ENCODE assay signal across 9 mouse cellular contexts in the genomic region with DNA sequence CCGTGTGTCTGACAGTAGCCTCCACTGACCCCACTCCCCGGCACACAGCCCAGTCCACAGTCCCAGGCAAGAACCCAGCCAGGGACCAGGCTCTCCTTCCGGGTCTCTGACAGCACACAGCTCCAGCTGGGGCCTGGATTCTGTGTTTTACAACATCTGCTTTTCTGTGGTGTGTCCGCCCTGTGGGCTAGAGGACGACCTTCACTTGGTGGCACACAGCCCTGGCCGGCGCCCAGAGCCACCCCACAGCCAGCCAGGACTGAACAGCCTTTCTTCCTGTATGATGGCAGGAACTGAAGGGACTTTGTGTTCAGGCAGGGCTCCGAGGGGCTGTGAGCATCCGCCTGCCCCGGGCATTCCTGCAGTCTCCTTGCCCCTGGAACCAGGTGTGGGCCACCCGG. TPM values are rescaled to one million over a fixed set of nuclear protein-coding genes. Genes with fewer than 3 reads are reported as not detected.
DNase-seq lines count a peak whose midpoint lies in the region; ATAC-seq and TF ChIP-seq lines count a peak whose summit lies in the region.
"Had no signal": no experiment of that assay in that cellular context is flagged by ENCODE, and none has a peak within 500 bp of the region (broad histone marks: within the 10 kb centered on the region; RNA-seq: fewer than 3 reads in every experiment).

No protein-coding gene starts in this region.

- H3K9me3 ChIP-seq in kidney, embryonic 16.5 days (ENCODE audit: low read length) = no peaks in the 10 kb centered on the region
- H3K9me3 ChIP-seq in forebrain, embryonic 10.5 days = peaks cover 3% of the 10 kb centered on the region; the same call in 1 of the 2 replicates

- no peak for ATAC-seq in kidney, embryonic 16.5 days (ENCODE audit: low FRiP score, low TSS enrichment)
- 0 out of 2 replicates have a peak, but pooled peaks have one; percentile 4 for ATAC-seq in megakaryocyte progenitor cell, adult 5-6 weeks (replicated peaks; ENCODE audit: poor library complexity)

- H3K27ac ChIP-seq in kidney, embryonic 16.5 days (ENCODE audit: low read length) = no peak overlapping the region
- H3K27ac ChIP-seq in layer of hippocampus, adult 2 months = peak overlapping the region; percentile 77
- H3K27ac ChIP-seq in forebrain, embryonic 10.5 days = no peak overlapping the region

- no peak overlapping the region for H3K9ac ChIP-seq in kidney, embryonic 16.5 days (replicated peaks; ENCODE audit: low read length)

- TF ChIP-seq CTCF in layer of hippocampus, adult 2 months (conservative IDR thresholded peaks at IDR 0.05) = no peak

- H3K4me2 ChIP-seq in kidney, embryonic 16.5 days (replicated peaks; ENCODE audit: low read depth, low read length) = no peak overlapping the region

- DNase-seq in kidney, adult 11 months = peak; percentile 52
- DNase-seq in cerebellum, adult 9-11 months = peak; percentile 35
- peak; percentile 50 to 77 for DNase-seq in gastrocnemius, postnatal 4 days (ENCODE audit: low spot score in 2 of 2)
- DNase-seq in layer of hippocampus, adult 2 months (ENCODE audit: low spot score in 2 of 2) = peak; percentile 40 to 56
- DNase-seq in yolk sac, embryonic 10.5 days (ENCODE audit: low spot score) = no peak
- no peak for DNase-seq in forebrain, embryonic 10.5 days (ENCODE audit: extremely low spot score, low spot score)

- H3K4me1 ChIP-seq in kidney, embryonic 16.5 days (ENCODE audit: insufficient read depth, low read length) = peaks cover 15% of the 10 kb centered on the region; the same call in 1 of the 2 replicates
- H3K4me1 ChIP-seq in forebrain, embryonic 10.5 days = peaks cover 27% of the 10 kb centered on the region
- H3K4me1 ChIP-seq: megakaryocyte, embryonic 14.5 days had no signal

- H3K4me3 ChIP-seq in kidney, embryonic 16.5 days (ENCODE audit: low read length) = no peak overlapping the region
- no peak overlapping the region for H3K4me3 ChIP-seq in layer of hippocampus, adult 2 months
- no peak overlapping the region for H3K4me3 ChIP-seq in forebrain, embryonic 10.5 days
- H3K4me3 ChIP-seq: megakaryocyte, embryonic 14.5 days had no signal

- peaks cover 35% of the 10 kb centered on the region for H3K36me3 ChIP-seq in kidney, embryonic 16.5 days (ENCODE audit: insufficient read depth, low read length)
- H3K36me3 ChIP-seq in forebrain, embryonic 10.5 days (replicated peaks) = peaks cover 17% of the 10 kb centered on the region

- no peaks in the 10 kb centered on the region for H3K27me3 ChIP-seq in kidney, embryonic 16.5 days (ENCODE audit: insufficient read depth, low read length)
- H3K27me3 ChIP-seq in forebrain, embryonic 10.5 days (ENCODE audit: poor library complexity, severe bottlenecking) = no peaks in the 10 kb centered on the region

- 71% methylated on average over 11 of the region's 11 CpGs for WGBS in kidney, embryonic 16.5 days
- 75% methylated on average over 11 of the region's 11 CpGs for WGBS in forebrain, embryonic 10.5 days

RNA-seq across cellular contexts. Expression of gene Arhgap8, which starts 22.2 kb away (rescaled TPM):
- polyA plus RNA-seq in kidney, embryonic 16.5 days (2015; fragmentation: Nextera tagmentation; extraction: Ambion mirVana) = 12.3 and 13.8 TPM in 2 replicates
- under 1 TPM; 0.39 to 0.47 TPM for total RNA-seq in gastrocnemius, postnatal 4 days (2021)
- total RNA-seq in layer of hippocampus, adult 2 months (2021) = under 1 TPM in 1 of 2 experiments, not detected in 1; 0.64 TPM
- not detected in 2 replicates for total RNA-seq in megakaryocyte progenitor cell, adult 5-6 weeks (2015)
- not detected in 2 replicates for total RNA-seq in megakaryocyte progenitor cell, adult 5-6 weeks (2017)
- polyA plus RNA-seq in forebrain, embryonic 10.5 days (2016; fragmentation: Nextera tagmentation; extraction: Ambion mirVana) = 2.1 and 2.2 TPM in 2 replicates

RNA-seq across cellular contexts. Expression of gene Prr5, which starts 28.2 kb away (rescaled TPM):
- 43.4 and 44.1 TPM in 2 replicates for polyA plus RNA-seq in kidney, embryonic 16.5 days (2015; fragmentation: Nextera tagmentation; extraction: Ambion mirVana)
- 10 to 100 TPM; 22.8 to 24.6 TPM for total RNA-seq in gastrocnemius, postnatal 4 days (2021)
- total RNA-seq in layer of hippocampus, adult 2 months (2021) = 10 to 100 TPM; 15.5 to 16.9 TPM
- 10.0 and 11.1 TPM in 2 replicates for total RNA-seq in megakaryocyte progenitor cell, adult 5-6 weeks (2015)
- 3.7 and 7.6 TPM in 2 replicates for total RNA-seq in megakaryocyte progenitor cell, adult 5-6 weeks (2017)
- 14.1 and 14.3 TPM in 2 replicates for polyA plus RNA-seq in forebrain, embryonic 10.5 days (2016; fragmentation: Nextera tagmentation; extraction: Ambion mirVana)

Comparison
In these comparisons a context has a peak if more than half of its experiments do, and no peak if none do; other contexts are left out.
1. DNase-seq: peak in kidney, adult 11 months (single experiment), cerebellum, adult 9-11 months (single experiment), gastrocnemius, postnatal 4 days (2 of 2) and layer of hippocampus, adult 2 months (2 of 2); none in yolk sac, embryonic 10.5 days (single experiment) and forebrain, embryonic 10.5 days (single experiment).